Mouse (Mus musculus) heart, embryonic 15.5 days (tissue): ENCODE results near the gene Olfr136. TPM values are rescaled to one million over a fixed set of nuclear protein-coding genes. Genes with fewer than 3 reads are reported as not detected.

Experiments used
- ATAC-seq: fragments of 200-750 bp; cut with Nextera tagmentation; replicated peaks from 2 replicates; pipeline ENCODE4 v1.8.0; 2017; ENCODE audit warnings: low read depth, moderate TSS enrichment; ENCODE audit not compliant: insufficient number of reproducible peaks, insufficient read depth, low FRiP score
- H3K27ac ChIP-seq: fragments of 300-500 bp; sonication (generic); 2 replicates; pipeline ENCODE4 v1.5.1; 2015; ENCODE audit warnings: mild to moderate bottlenecking, inconsistent platforms
- H3K27me3 ChIP-seq: fragments of 300-500 bp; sonication (generic); 2 replicates; pipeline ENCODE4 v1.6.1; 2015; ENCODE audit warnings: inconsistent platforms
- H3K36me3 ChIP-seq: fragments of 300-500 bp; sonication (generic); 2 replicates; pipeline ENCODE4 v1.6.1; 2015; ENCODE audit warnings: mild to moderate bottlenecking, inconsistent platforms
- H3K4me1 ChIP-seq: fragments of 300-500 bp; sonication (generic); replicated peaks from 2 replicates; pipeline ENCODE4 v1.6.1; 2015; ENCODE audit warnings: inconsistent platforms
- H3K4me2 ChIP-seq: fragments of 300-500 bp; sonication (generic); 2 replicates; pipeline ENCODE4 v1.6.1; 2015; ENCODE audit warnings: inconsistent platforms, mild to moderate bottlenecking, moderate library complexity
- H3K4me3 ChIP-seq: fragments of 300-500 bp; sonication (generic); 2 replicates; pipeline ENCODE4 v1.5.1; 2015; ENCODE audit warnings: mild to moderate bottlenecking, inconsistent platforms
- H3K9ac ChIP-seq: fragments of 300-500 bp; sonication (generic); 2 replicates; pipeline ENCODE4 v1.6.1; 2015; ENCODE audit warnings: mild to moderate bottlenecking, inconsistent platforms
- H3K9me3 ChIP-seq: fragments of 300-500 bp; sonication (generic); replicated peaks from 2 replicates; pipeline ENCODE4 v1.6.1; 2016; ENCODE audit warnings: inconsistent platforms
- polyA plus RNA-seq: library from polyadenylated mRNA; unstranded; fragments of >200 nt; fragmentation: Nextera tagmentation; extraction: Ambion mirVana; gene quantifications from 2 replicates; pipeline ENCODE4 v1.2.1, GENCODE M21; 2015

The Olfr136 gene
- not detected in 2 replicates for polyA plus RNA-seq

GRCm38 (mm10) chr17:38329531-38329930, at the start of gene Olfr136:
Olfr136 (plus strand) TSS chr17:38329831.
- no peak for ATAC-seq
- Histone ChIP-seq H3K4me1 (no peaks in the 10 kb centered on the region), H3K4me3 (no peak within 1 kb of the TSS), H3K4me2 (no peak within 1 kb of the TSS), H3K9me3 (peaks cover 5% of the 10 kb centered on the region; the same call in 1 of the 2 replicates), H3K9ac (no peak within 1 kb of the TSS), H3K36me3 (no peaks in the 10 kb centered on the region), H3K27me3 (no peaks in the 10 kb centered on the region), H3K27ac (no peak within 1 kb of the TSS)

- ATAC-seq, result no peak
Measured at GRCm38 (mm10) chr17:38307470-38307869, 22.2 kb upstream of the Olfr136 start, which contains the start of gene Olfr137. Olfr137 (minus strand) TSS chr17:38307570.

More at GRCm38 (mm10) chr17:38307470-38307869, 22.2 kb upstream of the Olfr136 start, which contains the start of gene Olfr137:
- Histone ChIP-seq H3K27me3 (no peaks in the 10 kb centered on the region), H3K4me3 (no peak within 1 kb of the TSS), H3K36me3 (no peaks in the 10 kb centered on the region), H3K27ac (no peak within 1 kb of the TSS), H3K9me3 (no peaks in the 10 kb centered on the region; the same call in 1 of the 2 replicates), H3K9ac (no peak within 1 kb of the TSS), H3K4me1 (no peaks in the 10 kb centered on the region), H3K4me2 (no peak within 1 kb of the TSS)

Other genes with a start within 250 kb of the Olfr136 start
- gene Olfr131, start 241.1 kb upstream of the Olfr136 start, polyA plus RNA-seq, result not detected in 2 replicates
- not detected in 2 replicates for gene Olfr132, start 195.3 kb upstream of the Olfr136 start, polyA plus RNA-seq
- gene Olfr133, start 184.6 kb upstream of the Olfr136 start, polyA plus RNA-seq, result not detected in 2 replicates
- gene Olfr134, start 158.4 kb upstream of the Olfr136 start, polyA plus RNA-seq, result not detected in 2 replicates
- gene Olfr135, start 125.5 kb upstream of the Olfr136 start, polyA plus RNA-seq, result not detected in 2 replicates
- gene Olfr138, start 68.8 kb upstream of the Olfr136 start, polyA plus RNA-seq, result not detected in 2 replicates
- gene Olfr137, start 22.3 kb upstream of the Olfr136 start, polyA plus RNA-seq, result not detected in 2 replicates
- not detected in 2 replicates for gene Esp36, start 90.4 kb downstream of the Olfr136 start, polyA plus RNA-seq
- not detected in 2 replicates for gene Esp34, start 224.4 kb downstream of the Olfr136 start, polyA plus RNA-seq